Mouse (Mus musculus): ENCODE measurements around the gene Gm49380. TPM values are rescaled to one million over a fixed set of nuclear protein-coding genes. Genes with fewer than 3 reads are reported as not detected.

Gm49380 gene
- polyA plus RNA-seq, 1 experiment from 2014 or later, result 0.36 TPM

GRCm38 (mm10) chr9:44085741-44086665, 27.3 kb downstream of the Gm49380 start:
- H3K4me1 ChIP-seq (replicated peaks), result peaks cover 39% of the 10 kb centered on the region
- ATAC-seq, result no peak
- no peaks in the 10 kb centered on the region for H3K9me3 ChIP-seq
- H3K27me3 ChIP-seq, result peaks cover 72% of the 10 kb centered on the region
- H3K9ac ChIP-seq (replicated peaks), result no peak overlapping the region
- H3K36me3 ChIP-seq, result no peaks in the 10 kb centered on the region
- H3K27ac ChIP-seq, result no peak overlapping the region
- WGBS, result 64% methylated on average over 15 of the region's 15 CpGs
- H3K4me3 ChIP-seq (replicated peaks), result peak overlapping the region; percentile 53; the same call in 1 of the 2 replicates
- H3K4me2 ChIP-seq (replicated peaks), result no peak overlapping the region

GRCm38 (mm10) chr9:44085276-44085675, 28.0 kb downstream of the Gm49380 start:
- peaks cover 72% of the 10 kb centered on the region for H3K27me3 ChIP-seq
- no peak overlapping the region for H3K27ac ChIP-seq
- H3K36me3 ChIP-seq, result no peaks in the 10 kb centered on the region
- WGBS, result 4% methylated on average over 10 of the region's 10 CpGs
- peak overlapping the region; percentile 94 for H3K4me2 ChIP-seq (replicated peaks)
- H3K9me3 ChIP-seq, result no peaks in the 10 kb centered on the region
- peaks cover 40% of the 10 kb centered on the region for H3K4me1 ChIP-seq (replicated peaks)
- peak overlapping the region; percentile 69 for H3K9ac ChIP-seq (replicated peaks)
- ATAC-seq, result peak; percentile 10; the same call in 1 of the 2 replicates
- H3K4me3 ChIP-seq (replicated peaks), result peak overlapping the region; percentile 53

- ATAC-seq, result peak; percentile 69
- Histone ChIP-seq H3K4me2 (replicated peaks) (peak overlapping the region; percentile 94), H3K36me3 (no peaks in the 10 kb centered on the region), H3K4me3 (replicated peaks) (peak overlapping the region; percentile 53), H3K9ac (replicated peaks) (peak overlapping the region; percentile 69), H3K27me3 (peaks cover 72% of the 10 kb centered on the region), H3K27ac (no peak overlapping the region), H3K4me1 (replicated peaks) (peaks cover 40% of the 10 kb centered on the region), H3K9me3 (no peaks in the 10 kb centered on the region)
- under 1% methylated on average over 52 of the region's 62 CpGs for WGBS
Measured at GRCm38 (mm10) chr9:44084659-44085229, 28.6 kb downstream of the Gm49380 start.

GRCm38 (mm10) chr9:44084236-44084635, 29.1 kb downstream of the Gm49380 start:
- H3K4me2 ChIP-seq (replicated peaks), result peak overlapping the region; percentile 94
- H3K9me3 ChIP-seq, result no peaks in the 10 kb centered on the region
- H3K27me3 ChIP-seq, result peaks cover 69% of the 10 kb centered on the region
- peaks cover 42% of the 10 kb centered on the region for H3K4me1 ChIP-seq (replicated peaks)
- ATAC-seq, result peak; percentile 21; the same call in 1 of the 2 replicates
- H3K36me3 ChIP-seq, result no peaks in the 10 kb centered on the region
- peak overlapping the region; percentile 69; the same call in 1 of the 2 replicates for H3K9ac ChIP-seq (replicated peaks)
- peak overlapping the region; percentile 53 for H3K4me3 ChIP-seq (replicated peaks)
- WGBS, result 3% methylated on average over 14 of the region's 14 CpGs
- no peak overlapping the region for H3K27ac ChIP-seq

- H3K27ac ChIP-seq, result no peak overlapping the region
- H3K9ac ChIP-seq (replicated peaks), result no peak overlapping the region
- peaks cover 62% of the 10 kb centered on the region for H3K27me3 ChIP-seq
- peaks cover 49% of the 10 kb centered on the region for H3K4me1 ChIP-seq (replicated peaks)
- H3K4me2 ChIP-seq (replicated peaks), result peak overlapping the region; percentile 94
- no peak for ATAC-seq
- H3K4me3 ChIP-seq (replicated peaks), result peak overlapping the region; percentile 53
- 12% methylated on average over 23 of the region's 23 CpGs for WGBS
- no peaks in the 10 kb centered on the region for H3K9me3 ChIP-seq
- no peaks in the 10 kb centered on the region for H3K36me3 ChIP-seq
Measured at GRCm38 (mm10) chr9:44083392-44084121, 29.7 kb downstream of the Gm49380 start.

- Histone ChIP-seq H3K9ac (replicated peaks) (no peak overlapping the region), H3K4me3 (replicated peaks) (no peak overlapping the region), H3K9me3 (no peaks in the 10 kb centered on the region), H3K27ac (no peak overlapping the region), H3K27me3 (peaks cover 59% of the 10 kb centered on the region), H3K4me1 (replicated peaks) (peaks cover 45% of the 10 kb centered on the region), H3K4me2 (replicated peaks) (no peak overlapping the region), H3K36me3 (no peaks in the 10 kb centered on the region)
- WGBS, result 94% methylated on average over 5 of the region's 5 CpGs
- ATAC-seq, result no peak
Measured at GRCm38 (mm10) chr9:44082266-44082665, 31.0 kb downstream of the Gm49380 start.

GRCm38 (mm10) chr9:44081581-44081980, 31.7 kb downstream of the Gm49380 start:
- Histone ChIP-seq H3K27me3 (peaks cover 52% of the 10 kb centered on the region), H3K4me3 (replicated peaks) (no peak overlapping the region), H3K9ac (replicated peaks) (no peak overlapping the region), H3K4me1 (replicated peaks) (peaks cover 51% of the 10 kb centered on the region), H3K9me3 (no peaks in the 10 kb centered on the region), H3K27ac (no peak overlapping the region), H3K4me2 (replicated peaks) (no peak overlapping the region), H3K36me3 (no peaks in the 10 kb centered on the region)
- 74% methylated on average over 5 of the region's 5 CpGs for WGBS
- ATAC-seq, result no peak

GRCm38 (mm10) chr9:44080953-44081352, 32.3 kb downstream of the Gm49380 start:
- Histone ChIP-seq H3K4me3 (replicated peaks) (no peak overlapping the region), H3K9me3 (no peaks in the 10 kb centered on the region), H3K9ac (replicated peaks) (no peak overlapping the region), H3K27me3 (peaks cover 49% of the 10 kb centered on the region), H3K4me2 (replicated peaks) (no peak overlapping the region), H3K4me1 (replicated peaks) (peaks cover 54% of the 10 kb centered on the region), H3K27ac (no peak overlapping the region), H3K36me3 (no peaks in the 10 kb centered on the region)
- no peak for ATAC-seq
- 84% methylated on average over 5 of the region's 5 CpGs for WGBS

- Histone ChIP-seq H3K36me3 (no peaks in the 10 kb centered on the region), H3K4me3 (replicated peaks) (no peak overlapping the region), H3K27ac (no peak overlapping the region), H3K4me1 (replicated peaks) (peaks cover 47% of the 10 kb centered on the region), H3K9ac (replicated peaks) (no peak overlapping the region), H3K9me3 (no peaks in the 10 kb centered on the region), H3K27me3 (peaks cover 41% of the 10 kb centered on the region), H3K4me2 (replicated peaks) (no peak overlapping the region)
- no peak for ATAC-seq
- WGBS, result 79% methylated on average over 10 of the region's 10 CpGs
Measured at GRCm38 (mm10) chr9:44079997-44080780, 33.1 kb downstream of the Gm49380 start.

GRCm38 (mm10) chr9:44078955-44079756, 34.1 kb downstream of the Gm49380 start:
- H3K4me1 ChIP-seq (replicated peaks), result peaks cover 36% of the 10 kb centered on the region
- H3K9me3 ChIP-seq, result no peaks in the 10 kb centered on the region
- H3K27me3 ChIP-seq, result peaks cover 32% of the 10 kb centered on the region
- peak overlapping the region; percentile 21; the same call in 1 of the 2 replicates for H3K27ac ChIP-seq
- no peak overlapping the region for H3K4me3 ChIP-seq (replicated peaks)
- peak; percentile 79 for ATAC-seq
- no peaks in the 10 kb centered on the region for H3K36me3 ChIP-seq
- no peak overlapping the region for H3K9ac ChIP-seq (replicated peaks)
- H3K4me2 ChIP-seq (replicated peaks), result no peak overlapping the region
- WGBS, result 26% methylated on average over 15 of the region's 16 CpGs

Data from midbrain, embryonic 13.5 days (tissue).